Mouse (Mus musculus): ENCODE measurements around the gene Gtpbp1.

Gene Gtpbp1

GRCm38 (mm10) chr15:79753420-79753752, 62.7 kb downstream of the Gtpbp1 start:
- no peak for DNase-seq (ENCODE audit: extremely low read depth, low read depth)

GRCm38 (mm10) chr15:79753873-79754272, 63.2 kb downstream of the Gtpbp1 start:
- DNase-seq (ENCODE audit: extremely low read depth, low read depth) = no peak

GRCm38 (mm10) chr15:79755176-79755575, 64.5 kb downstream of the Gtpbp1 start:
- DNase-seq (ENCODE audit: extremely low read depth, low read depth) = no peak

- DNase-seq (ENCODE audit: extremely low read depth, low read depth) = no peak
These were observed 65.5 kb downstream of the Gtpbp1 start for GRCm38 (mm10) chr15:79755977-79756625.

GRCm38 (mm10) chr15:79757118-79757517, 66.5 kb downstream of the Gtpbp1 start:
- DNase-seq (ENCODE audit: extremely low read depth, low read depth) = no peak

- no peak for DNase-seq (ENCODE audit: extremely low read depth, low read depth)
These were observed 70.3 kb downstream of the Gtpbp1 start for GRCm38 (mm10) chr15:79760956-79761355.

GRCm38 (mm10) chr15:79763001-79763400, 72.4 kb downstream of the Gtpbp1 start:
- no peak for DNase-seq (ENCODE audit: extremely low read depth, low read depth)

GRCm38 (mm10) chr15:79763601-79764246, 73.1 kb downstream of the Gtpbp1 start:
- DNase-seq (ENCODE audit: extremely low read depth, low read depth) = no peak

- DNase-seq (ENCODE audit: extremely low read depth, low read depth) = no peak
These were observed 74.1 kb downstream of the Gtpbp1 start for GRCm38 (mm10) chr15:79764539-79765267.

GRCm38 (mm10) chr15:79765361-79765760, 74.7 kb downstream of the Gtpbp1 start:
- no peak for DNase-seq (ENCODE audit: extremely low read depth, low read depth)

- no peak for DNase-seq (ENCODE audit: extremely low read depth, low read depth)
These were observed 75.5 kb downstream of the Gtpbp1 start for GRCm38 (mm10) chr15:79766168-79766567.

GRCm38 (mm10) chr15:79766586-79767071, 76.0 kb downstream of the Gtpbp1 start:
- DNase-seq (ENCODE audit: extremely low read depth, low read depth) = no peak

GRCm38 (mm10) chr15:79767327-79767961, 76.8 kb downstream of the Gtpbp1 start:
- no peak for DNase-seq (ENCODE audit: extremely low read depth, low read depth)

- DNase-seq (ENCODE audit: extremely low read depth, low read depth) = no peak
These were observed 77.7 kb downstream of the Gtpbp1 start for GRCm38 (mm10) chr15:79768302-79768701.

GRCm38 (mm10) chr15:79770629-79771240, 80.1 kb downstream of the Gtpbp1 start:
- DNase-seq (ENCODE audit: extremely low read depth, low read depth) = no peak

Data from MEL-GATA-1-ER (cell line).